Mouse (Mus musculus): Measurements from ENCODE around the gene A630095N17Rik. TPM values are rescaled to one million over a fixed set of nuclear protein-coding genes. Genes with fewer than 3 reads are reported as not detected.

A630095N17Rik gene
- total RNA-seq, 1 experiment from 2014 or later = not detected

DNA sequence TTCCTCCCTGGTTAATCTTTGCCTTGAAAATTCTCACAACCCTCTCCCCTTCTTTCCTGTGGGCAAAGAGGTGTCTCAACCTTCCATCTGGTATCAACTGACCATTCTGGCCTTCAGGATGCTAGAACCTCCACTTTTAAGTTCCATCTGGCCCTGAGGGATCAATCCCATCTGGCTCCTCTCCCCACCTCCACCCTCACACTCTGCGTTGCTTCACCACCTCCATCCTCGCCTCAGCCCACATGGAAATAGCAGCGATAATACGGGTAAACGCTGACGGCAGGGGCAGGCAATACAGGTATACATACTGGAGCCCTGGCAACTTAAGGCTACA is 14.0 kb downstream of the A630095N17Rik start:
- no peak for ATAC-seq (ENCODE audit: extremely low read depth, insufficient number of reproducible peaks, low FRiP score, poor library complexity, severe bottlenecking)

DNA sequence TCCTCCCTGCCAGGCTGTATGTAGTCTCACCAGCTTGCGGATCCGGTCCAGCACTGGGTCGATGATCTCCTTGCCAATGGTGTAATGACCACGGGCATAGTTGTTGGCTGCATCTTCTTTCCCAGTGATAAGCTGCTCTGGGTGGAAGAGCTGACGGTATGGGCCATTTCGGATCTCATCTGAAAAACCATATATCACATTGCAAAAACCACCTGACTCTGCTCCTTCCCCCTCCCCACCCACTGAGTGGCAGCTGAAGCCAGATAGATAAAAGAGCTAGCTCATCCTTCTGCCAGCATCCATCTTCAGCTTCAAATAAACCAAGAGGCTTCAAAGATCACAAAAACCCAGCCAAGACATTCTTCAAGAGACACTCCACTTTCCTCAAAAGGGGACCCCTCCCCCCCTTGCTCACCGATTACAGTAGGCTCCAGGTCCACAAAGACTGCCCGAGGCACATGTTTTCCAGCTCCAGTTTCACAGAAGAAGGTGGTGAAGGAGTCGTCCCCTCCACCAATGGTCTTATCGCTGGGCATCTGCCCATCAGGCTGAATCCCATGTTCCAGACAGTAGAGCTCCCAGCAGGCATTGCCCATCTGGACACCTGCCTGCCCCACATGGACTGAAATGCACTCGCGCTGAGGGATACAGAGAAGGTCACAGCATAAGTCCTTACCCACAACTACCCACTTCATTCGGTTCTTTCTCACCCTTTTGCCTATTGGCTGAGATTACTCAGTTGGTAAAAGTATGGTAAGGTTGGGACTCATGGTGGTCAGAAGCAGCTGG is 14.9 kb downstream of the A630095N17Rik start:
- no peak for ATAC-seq (ENCODE audit: extremely low read depth, insufficient number of reproducible peaks, low FRiP score, poor library complexity, severe bottlenecking)

DNA sequence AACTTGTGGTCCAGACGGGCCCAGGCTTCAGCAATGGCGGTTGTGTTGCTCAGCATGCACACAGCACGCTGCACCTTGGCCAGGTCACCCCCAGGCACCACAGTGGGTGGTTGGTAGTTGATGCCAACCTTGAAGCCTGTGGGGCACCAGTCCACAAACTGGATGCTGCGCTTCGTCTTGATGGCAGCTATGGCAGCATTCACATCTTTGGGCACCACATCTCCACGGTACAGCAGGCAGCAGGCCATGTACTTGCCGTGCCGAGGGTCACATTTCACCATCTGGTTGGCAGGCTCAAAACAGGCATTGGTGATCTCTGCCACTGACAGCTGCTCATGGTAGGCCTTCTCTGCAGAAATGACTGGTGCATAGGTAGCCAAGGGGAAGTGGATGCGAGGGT is 16.1 kb downstream of the A630095N17Rik start:
- no peak for ATAC-seq (ENCODE audit: extremely low read depth, insufficient number of reproducible peaks, low FRiP score, poor library complexity, severe bottlenecking)

DNA sequence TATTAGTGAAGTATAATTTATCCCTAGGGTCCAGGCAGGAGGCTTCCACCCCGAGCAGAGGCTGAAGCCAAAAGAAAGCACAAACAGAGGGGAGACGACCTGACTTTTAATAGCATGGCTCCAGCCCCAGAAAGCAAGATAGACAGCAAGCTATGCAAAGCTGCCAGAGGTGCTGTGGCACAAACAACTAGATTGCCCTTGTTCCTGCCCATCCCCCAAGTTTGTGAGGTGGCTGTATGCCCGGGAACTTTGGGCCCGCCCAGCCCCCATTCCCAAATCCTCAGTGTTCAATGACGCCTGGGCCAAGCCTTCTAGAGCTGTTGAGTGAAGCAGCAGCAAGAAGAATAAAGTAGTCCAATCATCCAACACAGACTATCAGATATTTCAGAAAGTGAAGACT is 17.0 kb downstream of the A630095N17Rik start:
- ATAC-seq (ENCODE audit: extremely low read depth, insufficient number of reproducible peaks, low FRiP score, poor library complexity, severe bottlenecking) = no peak

DNA sequence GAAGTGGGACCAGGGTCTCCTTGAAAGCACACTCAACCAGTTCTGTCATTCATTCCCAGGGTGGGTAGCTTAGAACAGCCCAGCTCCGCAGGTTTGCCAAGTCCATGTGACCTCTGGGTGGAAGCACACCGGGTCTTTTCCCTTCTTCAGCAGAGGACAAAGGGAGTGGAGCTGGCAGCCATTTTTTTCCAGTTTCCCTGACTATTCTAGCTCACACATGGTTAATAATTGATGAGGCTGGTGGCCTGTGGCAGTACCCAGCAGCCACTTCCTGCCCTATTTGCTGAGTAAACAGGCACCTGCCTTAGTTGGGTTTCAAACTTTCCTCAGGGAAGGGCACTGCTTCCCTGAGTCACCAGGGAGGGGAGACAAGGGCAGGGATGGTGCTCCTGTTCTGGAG is 17.5 kb downstream of the A630095N17Rik start:
- no peak for ATAC-seq (ENCODE audit: extremely low read depth, insufficient number of reproducible peaks, low FRiP score, poor library complexity, severe bottlenecking)

DNA sequence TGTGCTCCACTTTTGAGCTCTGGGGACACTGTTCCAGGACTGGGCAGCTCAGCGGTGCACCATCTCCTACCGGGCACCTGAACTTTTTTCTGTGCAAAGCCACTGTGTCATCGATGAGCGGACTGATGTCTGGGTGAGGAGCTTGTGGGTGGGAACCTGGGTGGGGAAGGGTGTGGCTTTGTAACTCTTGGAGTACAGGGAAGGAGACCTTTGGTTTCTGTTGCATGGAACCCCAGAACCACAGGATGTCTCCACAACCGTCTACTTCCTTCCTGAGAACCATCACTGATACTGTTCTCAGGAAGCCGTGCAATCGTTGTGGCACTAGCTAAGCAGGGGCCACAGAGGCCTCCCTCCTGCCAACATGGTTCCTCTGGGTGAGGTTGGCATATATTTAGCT is 18.8 kb downstream of the A630095N17Rik start:
- 0 out of 2 replicates have a peak, but pooled peaks have one; percentile 6 for ATAC-seq (ENCODE audit: extremely low read depth, insufficient number of reproducible peaks, low FRiP score, poor library complexity, severe bottlenecking)

DNA sequence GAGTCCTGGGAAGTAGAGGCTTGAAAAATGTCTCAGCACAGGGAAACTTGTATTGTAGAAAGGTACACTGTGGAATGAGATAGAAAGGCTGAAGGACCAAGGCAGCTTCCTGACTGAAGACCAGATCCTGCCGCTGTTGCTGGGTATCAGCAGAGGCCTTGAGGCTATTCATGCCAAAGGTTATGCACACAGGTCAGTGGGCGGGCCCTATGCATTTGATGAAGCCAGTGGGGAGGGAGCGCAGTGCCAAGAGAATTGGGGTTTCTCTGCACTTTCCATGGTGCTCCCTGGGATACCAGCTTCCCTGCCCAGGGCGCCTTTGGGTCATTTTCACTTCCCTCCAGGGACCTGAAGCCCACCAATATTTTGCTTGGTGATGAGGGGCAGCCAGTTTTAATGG is 19.4 kb downstream of the A630095N17Rik start:
- no peak for ATAC-seq (ENCODE audit: extremely low read depth, insufficient number of reproducible peaks, low FRiP score, poor library complexity, severe bottlenecking)

DNA sequence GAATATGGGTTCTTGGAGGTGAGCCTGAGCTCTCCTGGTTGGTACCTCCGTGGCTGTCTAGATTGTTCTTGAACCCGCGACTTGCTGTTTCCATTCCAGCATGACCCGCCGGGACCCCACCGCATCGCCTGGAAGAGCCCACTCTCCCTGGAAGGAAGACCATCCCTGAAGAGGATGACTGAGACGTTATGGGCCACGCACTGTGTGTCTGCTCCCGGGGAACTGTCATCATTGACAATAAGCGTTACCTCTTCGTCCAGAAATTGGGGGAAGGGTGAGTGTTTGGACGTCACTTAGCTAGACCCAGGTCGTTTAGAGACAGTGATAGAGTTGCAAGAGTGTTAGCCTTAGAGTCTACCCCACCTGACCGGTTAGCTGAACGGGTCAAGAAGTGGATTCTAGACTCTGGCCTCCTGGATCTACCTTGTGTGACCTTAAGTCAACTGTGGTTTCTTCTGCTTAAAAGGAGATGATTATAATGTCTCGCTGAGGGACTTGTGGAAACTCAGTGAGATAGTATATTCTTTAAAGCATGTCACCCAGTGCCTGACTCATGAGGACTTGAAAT is 20.7 kb downstream of the A630095N17Rik start:
- no peak for ATAC-seq (ENCODE audit: extremely low read depth, insufficient number of reproducible peaks, low FRiP score, poor library complexity, severe bottlenecking)

DNA sequence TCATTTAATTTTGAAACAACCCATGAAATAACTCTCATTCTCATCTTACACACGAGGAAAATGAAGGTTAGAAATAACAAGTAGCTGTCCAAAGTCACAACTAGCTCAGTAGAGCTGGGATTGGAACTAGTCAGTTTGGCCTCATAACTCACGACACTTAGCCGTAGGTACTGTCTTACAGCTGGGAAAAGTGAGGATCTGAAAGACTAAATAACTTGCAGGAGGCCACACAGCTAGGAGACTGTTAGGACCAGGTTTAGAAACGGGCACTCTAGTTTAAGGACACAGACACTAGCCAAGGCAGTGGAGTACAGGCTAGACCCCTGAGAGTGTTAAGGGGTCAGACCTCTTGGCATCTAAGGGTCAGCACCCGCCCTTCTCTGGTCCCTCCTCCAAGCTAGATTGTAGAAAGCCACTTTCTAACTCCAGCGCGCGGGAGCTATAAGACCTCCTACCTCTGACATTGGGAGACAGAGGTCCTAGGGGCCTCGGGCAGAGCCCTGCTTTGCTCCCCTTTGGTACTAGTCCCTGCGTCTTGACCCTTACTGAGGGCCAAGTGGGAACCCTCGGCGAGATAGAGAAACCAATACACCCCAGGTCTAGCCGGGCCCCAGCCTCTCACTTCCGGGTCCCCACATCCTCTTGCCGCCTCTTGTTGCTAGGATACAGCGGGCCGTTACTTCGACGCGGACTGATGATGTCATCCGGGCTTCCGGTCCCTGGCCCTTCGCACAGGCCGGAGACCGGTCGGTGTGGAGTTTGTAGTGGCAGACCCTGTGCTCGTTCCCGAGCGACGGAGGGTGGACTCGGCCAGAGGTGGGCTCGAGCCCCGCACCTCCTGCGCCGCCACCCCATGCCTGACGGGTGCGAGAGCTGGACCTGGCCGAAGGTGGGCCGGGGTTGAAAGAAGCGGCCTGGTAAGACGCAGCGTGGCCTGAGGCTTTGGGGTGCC is 21.5 kb downstream of the A630095N17Rik start, which contains the start of the genes Glb1l and Stk16:
Gene Glb1l (minus strand): TSS at position 678 of the 952 bp plus-strand sequence.
Gene Stk16 (plus strand): TSS at position 703 of the 952 bp plus-strand sequence.
- peak; percentile 94 for ATAC-seq (ENCODE audit: extremely low read depth, insufficient number of reproducible peaks, low FRiP score, poor library complexity, severe bottlenecking)

DNA sequence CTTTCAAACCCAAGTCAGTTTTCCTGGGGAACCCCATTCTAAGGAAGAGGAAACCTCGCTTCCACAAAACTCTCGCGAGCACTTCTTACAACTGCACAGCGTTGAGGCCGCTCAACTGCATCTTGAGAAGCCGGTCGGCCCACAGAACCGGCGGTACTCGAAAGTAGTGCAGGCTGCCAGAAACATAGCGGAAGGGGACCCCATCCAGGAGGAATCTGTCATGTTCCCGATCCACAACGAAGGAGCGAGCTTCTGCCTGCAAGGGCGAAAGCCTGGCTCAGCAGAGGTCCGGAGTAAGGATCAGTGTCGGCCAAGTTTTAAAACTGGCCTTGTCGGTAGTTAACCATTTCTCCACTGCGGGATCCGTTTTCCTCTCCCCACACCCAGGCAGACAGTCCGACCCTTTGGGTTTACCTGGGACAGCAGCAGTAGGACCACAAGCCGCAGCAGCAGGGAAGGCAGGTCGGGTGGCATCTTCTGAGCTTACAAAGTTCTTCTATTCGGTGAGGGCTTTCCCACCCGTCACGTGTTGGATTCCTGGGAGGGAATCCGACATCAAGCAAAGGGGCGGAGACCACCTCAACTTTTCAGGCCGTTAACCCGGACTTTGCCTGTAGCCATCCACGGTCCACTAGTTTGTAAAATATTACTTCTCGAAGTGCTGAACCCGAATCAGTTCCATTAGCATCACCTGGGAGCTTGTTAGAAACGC is 22.8 kb downstream of the A630095N17Rik start:
- no peak for ATAC-seq (ENCODE audit: extremely low read depth, insufficient number of reproducible peaks, low FRiP score, poor library complexity, severe bottlenecking)

DNA sequence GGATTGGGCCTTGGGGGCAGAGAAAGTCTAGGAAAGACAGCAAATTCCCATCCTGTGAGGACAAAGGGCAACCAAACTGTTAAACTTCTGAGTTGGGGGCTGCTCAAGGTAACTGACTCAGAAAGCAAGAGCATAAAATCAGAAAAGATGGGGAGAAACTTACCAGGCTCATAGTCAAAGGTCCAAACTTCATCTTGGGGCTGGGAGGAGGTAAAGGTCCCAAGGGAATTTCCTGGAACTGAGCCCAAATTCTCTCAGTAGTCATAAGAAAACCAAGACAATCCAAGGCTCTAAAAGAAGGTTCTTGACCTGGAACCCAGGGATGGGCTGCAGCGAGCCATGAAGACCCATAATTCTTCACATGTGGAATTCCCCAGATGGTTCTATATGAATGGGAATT is 30.7 kb downstream of the A630095N17Rik start:
- ATAC-seq (ENCODE audit: extremely low read depth, insufficient number of reproducible peaks, low FRiP score, poor library complexity, severe bottlenecking) = no peak

DNA sequence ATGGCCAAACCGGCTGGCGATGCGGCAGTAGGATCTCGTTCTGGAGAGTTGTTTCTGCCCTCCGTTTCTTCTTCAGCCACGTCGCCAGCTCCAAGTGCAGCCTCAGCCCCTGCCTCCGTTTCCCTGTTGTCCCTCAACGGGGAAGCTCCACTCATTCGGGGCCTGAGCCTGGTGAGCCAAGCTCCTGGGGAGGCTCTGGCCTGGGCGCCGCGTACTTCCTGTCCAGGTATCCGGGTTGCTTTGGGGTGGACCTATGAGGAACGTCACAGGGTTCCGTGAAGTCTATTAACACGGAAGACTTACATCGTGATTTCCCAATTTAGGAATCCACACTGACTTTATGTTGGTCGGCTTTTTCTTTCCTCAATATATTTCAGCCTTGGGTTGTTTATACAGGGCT is 39.5 kb downstream of the A630095N17Rik start:
- no peak; the same call in 1 of the 2 replicates for ATAC-seq (ENCODE audit: extremely low read depth, insufficient number of reproducible peaks, low FRiP score, poor library complexity, severe bottlenecking)

DNA sequence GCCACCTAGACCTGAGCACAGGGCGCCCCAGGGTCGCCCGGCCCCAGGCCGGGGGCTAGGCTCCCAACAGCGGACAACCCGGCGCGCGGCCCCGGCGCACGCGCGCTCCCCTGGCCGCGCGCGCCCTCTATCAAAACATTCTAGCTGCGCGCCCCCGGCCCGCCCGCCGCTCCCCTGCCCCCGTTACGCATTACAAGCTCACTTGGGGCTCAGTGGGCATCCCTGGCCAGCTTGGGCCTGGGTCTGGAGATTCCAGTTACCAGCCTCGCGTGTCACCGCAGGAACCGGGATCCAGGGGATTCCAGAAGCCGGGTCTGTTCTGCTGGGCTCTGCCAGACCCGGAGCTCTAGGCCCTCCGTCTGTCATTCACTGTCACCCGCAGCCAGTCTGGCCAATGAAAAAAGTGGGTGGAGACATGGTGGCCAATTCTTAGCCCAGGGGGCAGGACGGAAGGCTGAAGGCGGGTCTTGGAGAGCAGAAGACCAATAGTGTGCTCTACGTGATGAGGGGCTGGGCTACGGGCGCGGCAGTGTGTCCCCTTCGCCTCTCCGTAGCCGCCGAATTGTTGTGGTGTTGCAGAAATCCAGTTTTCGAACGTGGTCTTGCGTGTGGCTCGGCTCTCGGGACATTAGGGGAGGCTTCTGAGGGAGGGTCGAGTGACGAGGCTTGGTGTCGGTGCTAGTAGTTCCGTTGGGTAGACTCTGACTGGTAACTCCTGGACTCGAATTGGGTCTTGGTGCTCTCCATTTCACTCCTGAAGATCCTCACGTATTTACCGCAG is 40.1 kb downstream of the A630095N17Rik start, which contains the start of the genes Ankzf1 and Atg9a:
Gene Ankzf1 (plus strand): TSS at position 530 of the 781 bp plus-strand sequence.
Gene Atg9a (minus strand): TSS at position 575 of the 781 bp plus-strand sequence.
- peak; percentile 95 for ATAC-seq (ENCODE audit: extremely low read depth, insufficient number of reproducible peaks, low FRiP score, poor library complexity, severe bottlenecking)

DNA sequence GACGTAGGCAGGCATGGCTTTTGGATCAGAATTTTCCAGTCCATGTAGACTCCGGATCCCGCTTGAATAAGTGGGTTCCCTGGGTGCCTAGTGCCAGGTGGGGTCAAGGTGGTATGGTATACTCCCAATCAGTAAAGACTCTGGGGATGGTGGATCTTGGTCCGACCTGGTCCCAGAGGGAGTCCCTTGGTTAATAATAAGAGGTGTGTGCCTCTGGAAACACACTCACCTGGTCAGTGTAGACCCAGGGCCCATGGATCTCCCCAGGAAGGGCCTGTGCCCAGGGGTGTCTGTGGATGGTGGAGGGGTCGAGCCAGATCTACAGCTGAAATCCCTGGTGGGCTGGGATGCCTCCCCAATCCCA is 40.7 kb downstream of the A630095N17Rik start:
- ATAC-seq (ENCODE audit: extremely low read depth, insufficient number of reproducible peaks, low FRiP score, poor library complexity, severe bottlenecking) = no peak

DNA sequence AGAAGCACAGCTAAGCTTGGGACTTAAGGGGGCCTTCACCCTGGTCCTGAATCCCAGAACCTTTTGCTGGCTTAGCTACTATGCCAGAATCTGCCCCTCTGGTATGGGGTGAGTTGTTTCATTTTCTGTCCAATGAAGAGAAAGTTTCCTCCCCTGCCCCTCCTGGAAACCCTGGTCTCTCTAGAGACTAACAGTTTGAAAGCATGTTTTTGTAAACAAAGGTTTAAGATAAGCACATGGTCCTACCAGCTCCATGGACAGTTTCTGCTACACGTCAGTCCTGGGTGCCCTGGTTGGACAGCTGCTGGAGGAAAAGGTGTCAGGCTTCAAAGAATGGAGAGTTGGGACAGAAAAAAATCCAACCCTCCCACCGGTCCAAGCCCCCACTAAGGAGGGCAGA is 41.3 kb downstream of the A630095N17Rik start:
- no peak for ATAC-seq (ENCODE audit: extremely low read depth, insufficient number of reproducible peaks, low FRiP score, poor library complexity, severe bottlenecking)

DNA sequence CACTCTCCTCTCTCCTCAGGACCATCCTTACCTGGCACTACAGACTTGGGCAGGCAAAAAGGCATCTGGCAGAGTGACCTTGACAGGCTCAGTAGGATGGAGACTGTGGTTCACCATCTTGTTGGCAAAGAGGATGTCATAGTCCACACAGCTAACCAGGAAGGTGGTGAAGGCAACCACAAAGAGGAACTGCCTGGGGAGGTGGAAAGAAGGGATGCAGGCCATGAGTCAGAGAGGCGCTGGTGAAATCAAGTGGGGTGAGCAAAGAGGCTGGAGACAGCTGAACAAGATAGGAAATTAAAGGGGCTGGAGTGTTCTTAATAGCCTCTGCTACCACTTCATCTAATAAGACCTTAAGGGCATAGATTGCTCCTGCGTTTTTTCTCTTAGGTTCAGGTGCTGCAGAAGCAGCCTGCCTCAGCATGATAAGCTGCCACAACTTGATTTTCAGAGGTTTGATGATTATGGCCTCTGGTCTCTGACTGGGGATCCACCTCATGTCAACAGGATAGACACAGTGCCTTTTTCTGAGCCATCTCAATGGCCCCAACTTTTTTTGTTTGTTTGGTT is 43.9 kb downstream of the A630095N17Rik start:
- ATAC-seq (ENCODE audit: extremely low read depth, insufficient number of reproducible peaks, low FRiP score, poor library complexity, severe bottlenecking) = peak; percentile 68

DNA sequence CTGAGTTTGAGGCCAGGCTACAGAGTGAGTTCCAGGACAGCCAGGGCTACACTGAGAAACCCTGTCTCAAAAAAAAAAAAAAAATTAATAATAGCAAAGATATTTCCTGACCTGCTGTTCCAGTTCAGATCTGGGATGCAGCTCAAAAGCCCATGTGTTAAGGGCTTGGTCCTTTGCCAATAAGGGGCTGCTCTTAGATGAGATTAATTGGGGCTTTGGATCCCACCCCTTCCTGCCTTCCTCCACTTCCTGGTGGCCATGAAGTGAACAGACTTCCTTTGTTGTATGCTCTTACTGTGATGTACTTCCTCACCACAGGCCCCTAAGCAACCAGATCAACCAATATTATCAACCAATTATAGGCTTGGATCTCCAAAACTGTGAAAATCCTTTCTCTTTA is 44.8 kb downstream of the A630095N17Rik start:
- no peak for ATAC-seq (ENCODE audit: extremely low read depth, insufficient number of reproducible peaks, low FRiP score, poor library complexity, severe bottlenecking)

DNA sequence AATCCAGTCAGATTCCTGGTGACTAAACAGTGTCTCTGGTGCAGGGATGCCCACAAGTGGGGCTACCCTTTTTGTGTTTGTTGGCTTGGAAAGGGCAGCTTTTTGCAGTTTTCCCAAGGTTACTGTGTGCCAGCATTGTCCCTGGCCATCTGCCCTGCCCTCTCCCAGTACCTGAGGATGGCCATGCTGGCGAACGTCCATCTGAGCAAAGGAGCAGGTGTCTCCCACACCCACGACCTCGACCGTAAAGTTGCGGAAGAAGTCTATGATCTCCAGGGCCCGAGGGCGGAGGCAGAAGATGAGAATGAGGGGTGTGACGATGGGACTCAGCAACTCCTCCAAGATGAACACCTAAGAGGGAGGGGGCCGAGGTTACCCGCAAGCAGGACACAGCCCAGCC is 46.4 kb downstream of the A630095N17Rik start:
- ATAC-seq (ENCODE audit: extremely low read depth, insufficient number of reproducible peaks, low FRiP score, poor library complexity, severe bottlenecking) = no peak

Measured in neutrophil, adult 5-6 weeks (primary cell).